ENCODE assay signal across 24 mouse cellular contexts in genomic region chr6:114982671-114983070, GRCm38 (mm10).
"Had no signal": no experiment of that assay in that cellular context is flagged by ENCODE, and none has a peak within 500 bp of the region (broad histone marks: within the 10 kb centered on the region; RNA-seq: fewer than 3 reads in every experiment).

No protein-coding gene starts in this region.

- H3K9me3 ChIP-seq: limb, embryonic 10.5 days; limb, embryonic 13.5 days; liver, embryonic 13.5 days; midbrain, embryonic 10.5 days; midbrain, embryonic 13.5 days; neural tube, embryonic 13.5 days had no signal

- H3K27ac ChIP-seq: hindbrain, postnatal 0 days; limb, embryonic 10.5 days; limb, embryonic 13.5 days; liver, embryonic 13.5 days; midbrain, embryonic 10.5 days; midbrain, embryonic 13.5 days; neural tube, embryonic 13.5 days had no signal

- H3K27me3 ChIP-seq: limb, embryonic 13.5 days; liver, embryonic 13.5 days; midbrain, embryonic 13.5 days; neural tube, embryonic 13.5 days had no signal

- H3K4me2 ChIP-seq: limb, embryonic 13.5 days; liver, embryonic 13.5 days; lung, embryonic 14.5 days; midbrain, embryonic 13.5 days; neural tube, embryonic 13.5 days had no signal

- H3K4me1 ChIP-seq: limb, embryonic 10.5 days; liver, embryonic 13.5 days; midbrain, embryonic 10.5 days; midbrain, embryonic 13.5 days; neural tube, embryonic 13.5 days had no signal

- H3K4me3 ChIP-seq: limb, embryonic 10.5 days; limb, embryonic 13.5 days; liver, embryonic 13.5 days; megakaryocyte, embryonic 14.5 days; midbrain, embryonic 10.5 days; midbrain, embryonic 13.5 days; myocyte; neural tube, embryonic 13.5 days had no signal

- ATAC-seq: hindbrain, postnatal 0 days; inflammation-experienced regulatory T-cells, adult 6 months; midbrain, embryonic 13.5 days; midbrain, embryonic 16.5 days had no signal

- DNase-seq: kidney, adult 18-20 months; kidney, adult 9 months; kidney, postnatal 10 days; kidney, postnatal 36 days; liver; liver, embryonic 13.5 days; lung, embryonic 14.5 days; lung, postnatal 10 days; lung, postnatal 36 days; retina, postnatal 1 day; right cerebral cortex, postnatal 25 days; spleen, adult 18-20 months; thymus, adult 18-20 months; thymus, postnatal 14 days had no signal

- H3K36me3 ChIP-seq: limb, embryonic 10.5 days; limb, embryonic 13.5 days; liver, embryonic 13.5 days; midbrain, embryonic 10.5 days; midbrain, embryonic 13.5 days; neural tube, embryonic 13.5 days had no signal

- H3K9ac ChIP-seq: limb, embryonic 13.5 days; liver, embryonic 13.5 days; lung, embryonic 14.5 days; midbrain, embryonic 13.5 days; neural tube, embryonic 13.5 days had no signal
